Mouse (Mus musculus) cerebellum, adult 11 months (tissue): Measurements from ENCODE around the gene Rbpms2.

Source experiments
- DNase-seq: peaks from one replicate; pipeline ENCODE4 v3.0.0; 2022

The Rbpms2 gene

DNA sequence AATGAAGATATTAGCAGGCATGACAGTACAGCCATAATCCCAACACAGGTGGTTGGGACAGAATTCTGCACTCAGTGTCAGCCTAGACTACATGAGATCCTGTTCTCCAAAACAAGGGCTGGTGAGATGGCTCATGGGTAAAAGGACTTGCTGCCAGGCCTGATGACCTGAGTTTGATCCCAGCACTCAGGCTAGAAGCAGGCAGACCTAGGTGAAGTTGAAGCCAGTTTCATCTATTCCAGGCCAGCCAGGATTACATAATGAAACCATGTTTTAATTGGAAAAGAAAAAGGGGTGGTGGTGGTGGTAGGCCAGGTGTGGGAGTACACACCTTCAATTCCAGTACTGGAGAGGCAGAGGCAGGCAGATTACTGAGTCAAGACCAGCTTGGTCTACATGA is 68.5 kb downstream of the Rbpms2 start:
- DNase-seq: no peak

DNA sequence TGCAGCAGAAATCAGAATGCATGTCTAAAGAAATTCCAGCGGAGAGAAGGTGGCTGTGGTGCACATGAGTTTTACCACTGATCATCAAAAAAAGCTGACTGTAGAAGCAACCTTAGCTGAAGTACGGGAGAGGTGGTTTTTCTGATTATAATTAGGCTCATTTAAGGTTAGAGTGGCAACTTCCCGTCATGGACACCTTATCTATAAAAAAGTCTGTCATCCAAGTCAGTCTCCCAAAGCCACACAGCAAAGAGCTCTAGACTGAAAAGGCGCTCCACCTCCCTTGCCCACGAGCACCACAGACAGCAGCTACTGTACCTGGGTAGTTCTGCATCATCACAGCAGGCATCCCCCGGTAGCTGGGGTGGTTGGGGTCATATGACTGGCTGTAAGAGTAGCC is 71.1 kb downstream of the Rbpms2 start:
- DNase-seq: no peak

GRCm38 (mm10) chr9:65702286-65702685 is 72.8 kb downstream of the Rbpms2 start:
- no peak for DNase-seq

GRCm38 (mm10) chr9:65703241-65703640 is 73.8 kb downstream of the Rbpms2 start:
- DNase-seq: no peak

GRCm38 (mm10) chr9:65703926-65704595 is 74.6 kb downstream of the Rbpms2 start:
- DNase-seq: no peak
